Comparison of ENCODE assay signal across 8 mouse cellular contexts in the genomic region with DNA sequence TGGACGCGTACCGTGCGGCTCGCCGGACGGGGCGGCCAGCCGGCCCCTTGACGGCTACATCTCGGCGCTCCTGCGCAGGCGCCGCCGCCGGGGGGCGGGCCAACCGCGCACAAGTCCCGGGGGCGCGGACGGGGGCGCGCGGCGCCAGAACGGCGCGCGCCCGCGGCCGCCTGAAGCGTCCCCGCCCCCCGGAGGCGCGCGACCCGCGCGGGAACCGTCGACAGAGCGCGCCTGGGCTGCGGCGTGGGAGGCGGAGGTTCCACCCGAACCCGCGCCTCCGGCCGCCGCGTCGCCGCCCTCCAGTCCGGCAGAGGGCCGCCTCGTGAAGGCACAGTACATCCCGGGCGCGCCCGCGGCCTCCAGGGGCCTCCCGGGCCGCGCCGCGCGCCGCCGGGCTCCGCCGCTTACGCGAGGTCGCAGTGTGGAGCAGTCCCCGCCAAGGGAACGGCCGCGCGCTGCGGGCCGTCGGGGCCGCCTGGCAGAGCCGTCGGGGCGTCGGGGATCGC. TPM values are rescaled to one million over a fixed set of nuclear protein-coding genes. Genes with fewer than 3 reads are reported as not detected.
A peak's percentile ranks its signal among the peaks of the same experiment; 100 is the strongest.
DNase-seq lines count a peak whose midpoint lies in the region; ATAC-seq and TF ChIP-seq lines count a peak whose summit lies in the region.

No protein-coding gene starts in this region.

- H3K4me3 ChIP-seq in lung, adult 2 months (replicated peaks; ENCODE audit: extremely low read depth, low read depth, low read length) = peak overlapping the region; percentile 18
- H3K4me3 ChIP-seq in forebrain, embryonic 10.5 days = peak overlapping the region; percentile 41
- H3K4me3 ChIP-seq in intestine, postnatal 0 days (ENCODE audit: low read depth, low read length) = peak overlapping the region; percentile 32

- peaks cover 75% of the 10 kb centered on the region for H3K27me3 ChIP-seq in forebrain, embryonic 10.5 days (ENCODE audit: poor library complexity, severe bottlenecking)
- H3K27me3 ChIP-seq in intestine, postnatal 0 days (replicated peaks; ENCODE audit: control insufficient read depth, insufficient read depth, low read length) = peaks cover 33% of the 10 kb centered on the region

- H3K36me3 ChIP-seq in forebrain, embryonic 10.5 days (replicated peaks) = peaks cover 67% of the 10 kb centered on the region
- H3K36me3 ChIP-seq in intestine, postnatal 0 days (ENCODE audit: control insufficient read depth, insufficient read depth) = peaks cover 16% of the 10 kb centered on the region; the same call in 1 of the 2 replicates

- no peak for TF ChIP-seq POLR2A in lung, adult 2 months (IDR thresholded peaks at IDR 0.05; ENCODE audit: borderline replicate concordance, extremely low read depth, low read depth, low read length)

- 34% methylated on average over 95 of the region's 95 CpGs for WGBS in lung, adult 2 months
- 15% methylated on average over 91 of the region's 95 CpGs for WGBS in forebrain, embryonic 10.5 days
- 22% methylated on average over 78 of the region's 95 CpGs for WGBS in intestine, postnatal 0 days

- H3K9ac ChIP-seq in intestine, postnatal 0 days (ENCODE audit: low read depth, low read length) = no peak overlapping the region

- no peaks in the 10 kb centered on the region for H3K4me1 ChIP-seq in lung, adult 2 months (ENCODE audit: control insufficient read depth, insufficient read depth, low read length)
- H3K4me1 ChIP-seq in forebrain, embryonic 10.5 days = peaks cover 30% of the 10 kb centered on the region
- no peaks in the 10 kb centered on the region for H3K4me1 ChIP-seq in intestine, postnatal 0 days (replicated peaks; ENCODE audit: control insufficient read depth, insufficient read depth, low read length)

- H3K9me3 ChIP-seq in forebrain, embryonic 10.5 days = peaks cover 28% of the 10 kb centered on the region
- H3K9me3 ChIP-seq in intestine, postnatal 0 days (ENCODE audit: control insufficient read depth) = 0 out of 2 replicates have a peak, but pooled peaks cover 2% of the 10 kb centered on the region

- no peak for TF ChIP-seq CTCF in lung, adult 2 months (IDR thresholded peaks at IDR 0.05; ENCODE audit: insufficient read depth, low read length)
- no peak for TF ChIP-seq CTCF in intestine, postnatal 0 days (IDR thresholded peaks at IDR 0.05; ENCODE audit: low read depth)

- H3K27ac ChIP-seq in forebrain, embryonic 10.5 days = peak overlapping the region; percentile 58; the same call in 1 of the 2 replicates
- H3K27ac ChIP-seq in intestine, postnatal 0 days (ENCODE audit: low read depth, low read length) = no peak overlapping the region

- DNase-seq in lung, adult 2 months = no peak
- no peak for DNase-seq in lung, postnatal 25 days (ENCODE audit: low spot score)
- no peak for DNase-seq in forebrain, embryonic 10.5 days (ENCODE audit: extremely low spot score, low spot score)
- DNase-seq in retina, embryonic 14.5 days (ENCODE audit: low spot score) = peak; percentile 32
- DNase-seq in cerebellum, postnatal 25 days = no peak
- DNase-seq in ovary, postnatal 10 days (ENCODE audit: low spot score) = no peak
- DNase-seq in embryo, embryonic 10.5 days (ENCODE audit: low spot score) = no peak

- ATAC-seq in intestine, postnatal 0 days = peak; percentile 20; the same call in 1 of the 2 replicates

- H3K4me2 ChIP-seq in intestine, postnatal 0 days (replicated peaks; ENCODE audit: low read depth) = peak overlapping the region; percentile 61

RNA-seq across cellular contexts. Expression of a gene that starts 6.3 kb away (rescaled TPM):
- polyA plus RNA-seq in lung, adult 2 months (2012; rRNA removed) = 12.5 and 27.7 TPM in 2 replicates
- polyA plus RNA-seq in forebrain, embryonic 10.5 days (2016; fragmentation: Nextera tagmentation; extraction: Ambion mirVana) = 5.5 and 6.6 TPM in 2 replicates
- polyA plus RNA-seq in intestine, postnatal 0 days (2015; fragmentation: Nextera tagmentation; extraction: Ambion mirVana) = 4.7 and 5.3 TPM in 2 replicates

RNA-seq across cellular contexts. Expression of a gene that starts 10.2 kb away (rescaled TPM):
- polyA plus RNA-seq in lung, adult 2 months (2012; rRNA removed) = 31.7 and 41.1 TPM in 2 replicates
- 1.9 and 2.2 TPM in 2 replicates for polyA plus RNA-seq in forebrain, embryonic 10.5 days (2016; fragmentation: Nextera tagmentation; extraction: Ambion mirVana)
- polyA plus RNA-seq in intestine, postnatal 0 days (2015; fragmentation: Nextera tagmentation; extraction: Ambion mirVana) = 3.4 and 3.7 TPM in 2 replicates

RNA-seq across cellular contexts. Expression of a gene that starts 21.0 kb away (rescaled TPM):
- 9.8 and 10.4 TPM in 2 replicates for polyA plus RNA-seq in lung, adult 2 months (2012; rRNA removed)
- polyA plus RNA-seq in forebrain, embryonic 10.5 days (2016; fragmentation: Nextera tagmentation; extraction: Ambion mirVana) = 0.10 TPM in 2 replicates
- polyA plus RNA-seq in intestine, postnatal 0 days (2015; fragmentation: Nextera tagmentation; extraction: Ambion mirVana) = 1.7 and 1.8 TPM in 2 replicates

RNA-seq across cellular contexts. Expression of a gene that starts 38.6 kb away (rescaled TPM):
- polyA plus RNA-seq in lung, adult 2 months (2012; rRNA removed) = 279 and 310 TPM in 2 replicates
- 156 and 163 TPM in 2 replicates for polyA plus RNA-seq in forebrain, embryonic 10.5 days (2016; fragmentation: Nextera tagmentation; extraction: Ambion mirVana)
- polyA plus RNA-seq in intestine, postnatal 0 days (2015; fragmentation: Nextera tagmentation; extraction: Ambion mirVana) = 236 and 241 TPM in 2 replicates

RNA-seq across cellular contexts. Expression of a gene that starts 42.6 kb away (rescaled TPM):
- 97.2 and 121 TPM in 2 replicates for polyA plus RNA-seq in lung, adult 2 months (2012; rRNA removed)
- 9.6 and 10.7 TPM in 2 replicates for polyA plus RNA-seq in forebrain, embryonic 10.5 days (2016; fragmentation: Nextera tagmentation; extraction: Ambion mirVana)
- 9.2 and 11.2 TPM in 2 replicates for polyA plus RNA-seq in intestine, postnatal 0 days (2015; fragmentation: Nextera tagmentation; extraction: Ambion mirVana)
